Mouse (Mus musculus) liver, adult 2 months (tissue): Measurements from ENCODE around the gene Pi4k2a. TPM values are rescaled to one million over a fixed set of nuclear protein-coding genes. Genes with fewer than 3 reads are reported as not detected.

Experiments used
- DNase-seq: peaks from one replicate; pipeline ENCODE4 v3.0.0-alpha.2; 2011; ENCODE audit warnings: low read depth, low spot score; ENCODE audit errors: extremely low read depth
- H3K27ac ChIP-seq: fragments of 200-500 bp; replicated peaks from 2 replicates; pipeline ENCODE4 v1.5.1; 2012; ENCODE audit warnings: low read depth, mild to moderate bottlenecking, control low read depth, inconsistent platforms, low read length; ENCODE audit not compliant: insufficient read depth
- H3K27me3 ChIP-seq: fragments of 200-500 bp; 2 replicates; pipeline ENCODE4 v1.6.1; 2012; ENCODE audit warnings: mild to moderate bottlenecking, moderate library complexity, low read length, inconsistent platforms; ENCODE audit not compliant: control insufficient read depth, insufficient read depth
- H3K36me3 ChIP-seq: fragments of 200-500 bp; 2 replicates; pipeline ENCODE4 v1.6.1; 2012; ENCODE audit warnings: low read length, inconsistent platforms; ENCODE audit not compliant: control insufficient read depth, insufficient read depth
- H3K4me1 ChIP-seq: fragments of 200-500 bp; 2 replicates; pipeline ENCODE4 v1.6.1; 2011; ENCODE audit warnings: low read length; ENCODE audit not compliant: control insufficient read depth, insufficient read depth
- H3K4me3 ChIP-seq: fragments of 200-500 bp; 2 replicates; pipeline ENCODE4 v1.5.1; 2011; ENCODE audit warnings: low read depth, mild to moderate bottlenecking, control low read depth, low read length, moderate library complexity; ENCODE audit not compliant: insufficient read depth
- H3K79me2 ChIP-seq: fragments of 200-500 bp; 2 replicates; pipeline ENCODE4 v1.6.1; 2012; ENCODE audit warnings: inconsistent platforms, mild to moderate bottlenecking, low read length, moderate library complexity; ENCODE audit not compliant: control insufficient read depth, insufficient read depth
- H3K9ac ChIP-seq: fragments of 200-500 bp; 2 replicates; pipeline ENCODE4 v1.6.1; 2012; ENCODE audit warnings: low read depth, mild to moderate bottlenecking, control low read depth, inconsistent platforms, low read length
- CTCF ChIP-seq: fragments of 200-500 bp; IDR thresholded peaks from 2 replicates; pipeline ENCODE4 v1.5.1; 2011; ENCODE audit warnings: low read depth, low read length, control low read depth
- POLR2A ChIP-seq: fragments of 200-500 bp; IDR thresholded peaks from 2 replicates; pipeline ENCODE4 v1.6.1; 2011; ENCODE audit warnings: low read length, control low read depth; ENCODE audit not compliant: insufficient read depth; ENCODE audit errors: extremely low read depth
- WGBS: fragments of 180-500 bp; shearing (Covaris S2); methylation state at CpG from one replicate; pipeline ENCODE4 v1.1.7; 2018; 5-methylcytosine and 5-hydroxymethylcytosine counted together
- polyA plus RNA-seq: library from polyadenylated mRNA; depleted of rRNA; stranded (reverse); fragments of >200 nt; gene quantifications from 2 replicates; pipeline ENCODE4 v1.2.3, GENCODE M21; 2012
- total RNA-seq: library from RNA; depleted of rRNA; stranded (reverse); fragments of >200 nt; gene quantifications from 2 replicates; pipeline ENCODE4 v1.2.3, GENCODE M21; 2014

The Pi4k2a gene
- total and polyA plus RNA-seq, 2 experiments = 20.2 to 43.3 TPM

DNA sequence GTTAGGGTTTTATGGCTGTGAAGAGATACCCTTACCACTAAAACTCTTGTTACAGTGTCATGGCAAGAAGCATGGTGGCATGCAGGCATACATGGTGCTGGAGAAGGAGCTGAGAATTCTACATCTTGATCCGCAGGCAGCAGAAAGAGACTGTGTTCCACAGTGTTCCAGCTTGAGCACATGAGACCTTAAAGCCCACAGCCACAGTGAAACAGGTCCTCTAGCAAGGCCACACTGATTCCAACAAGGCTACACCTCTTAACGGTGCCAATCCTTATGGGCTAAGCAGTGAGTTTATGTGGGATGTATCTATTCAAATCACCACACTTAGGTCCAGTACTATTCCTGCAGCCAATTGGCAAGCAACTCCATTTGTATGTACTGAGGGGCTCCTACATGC, 55.5 kb downstream of the Pi4k2a start:
- Histone ChIP-seq H3K4me3 (no peak overlapping the region), H3K36me3 (no peaks in the 10 kb centered on the region), H3K27ac (peak overlapping the region; percentile 79), H3K4me1 (peaks cover 34% of the 10 kb centered on the region), H3K79me2 (no peaks in the 10 kb centered on the region), H3K27me3 (no peaks in the 10 kb centered on the region), H3K9ac (no peak overlapping the region)
- 85% methylated on average over 2 of the region's 2 CpGs for WGBS
- no peak for DNase-seq
- TF ChIP-seq CTCF (no peak), POLR2A (no peak)

DNA sequence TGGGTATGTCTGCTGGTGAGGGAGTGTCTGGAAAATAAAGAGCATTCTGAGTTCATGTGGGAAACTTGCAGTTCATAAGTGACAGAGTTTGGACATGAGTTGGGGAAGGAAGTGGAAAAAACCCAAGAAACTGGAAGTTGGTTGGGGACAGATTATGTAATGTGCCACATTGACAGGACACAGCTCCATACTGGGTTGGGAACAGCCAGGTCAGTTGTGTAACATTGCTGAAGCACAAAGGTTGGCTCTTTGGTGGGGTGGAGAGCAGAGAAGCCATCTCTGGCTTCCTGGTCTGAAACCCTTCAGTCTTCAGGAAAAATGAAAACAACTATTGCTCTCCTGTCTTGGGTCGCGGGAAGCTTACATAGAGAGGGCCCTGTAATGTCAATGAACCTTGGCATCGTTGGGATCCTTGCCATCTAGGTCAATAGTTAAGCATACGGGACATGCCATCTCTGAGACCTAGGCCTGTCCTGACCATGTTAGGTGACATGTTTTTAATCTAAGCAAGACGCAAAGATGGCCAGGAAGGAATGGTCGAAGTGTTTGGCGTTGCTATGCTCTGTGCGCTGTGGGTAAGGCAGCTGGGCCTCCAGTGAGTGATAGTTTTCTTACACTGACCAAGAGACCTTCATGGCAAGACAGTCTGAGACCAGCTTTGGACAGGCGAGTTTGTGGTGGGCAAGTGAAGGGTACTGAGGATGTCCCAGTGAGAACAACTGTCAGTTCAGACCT, 56.2 kb downstream of the Pi4k2a start:
- no peak overlapping the region for H3K4me3 ChIP-seq
- 50% methylated on average over 9 of the region's 9 CpGs for WGBS
- peak overlapping the region; percentile 88 for H3K27ac ChIP-seq
- H3K27me3 ChIP-seq = no peaks in the 10 kb centered on the region
- peak overlapping the region; percentile 94 for H3K9ac ChIP-seq
- H3K79me2 ChIP-seq = no peaks in the 10 kb centered on the region
- no peaks in the 10 kb centered on the region for H3K36me3 ChIP-seq
- H3K4me1 ChIP-seq = peaks cover 38% of the 10 kb centered on the region
- TF ChIP-seq POLR2A (no peak), CTCF (no peak)
- peak; percentile 96 for DNase-seq

DNA sequence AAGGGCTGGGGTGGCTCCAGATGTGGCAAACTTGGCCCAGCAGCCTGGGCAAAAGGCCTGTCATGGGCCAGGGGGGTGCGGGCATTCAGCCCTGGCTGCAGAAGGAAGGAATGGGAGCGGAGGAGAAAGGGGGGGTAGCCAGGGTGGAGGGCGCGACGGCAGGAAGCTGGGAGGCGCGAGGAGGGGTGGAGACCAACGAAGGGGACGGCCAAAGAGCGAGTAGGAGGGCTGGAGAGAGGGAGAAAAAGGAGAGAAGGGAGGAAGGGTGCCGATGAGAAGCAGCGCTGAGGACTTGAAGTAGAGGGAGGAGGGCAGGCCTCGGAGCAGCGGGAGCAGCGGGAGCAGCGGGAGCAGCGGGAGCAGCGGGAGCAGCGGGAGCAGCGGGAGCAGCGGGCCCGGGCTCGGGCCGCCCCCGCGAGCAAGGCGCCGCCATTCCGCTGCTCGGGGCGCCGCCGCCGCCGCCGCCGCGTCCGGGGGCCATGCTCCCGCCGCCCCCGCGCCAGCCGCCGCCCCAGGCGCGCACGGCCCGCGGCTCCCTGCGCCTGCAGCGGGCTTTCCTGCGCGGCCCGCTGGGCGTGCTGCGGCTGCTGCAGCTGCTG, 57.0 kb downstream of the Pi4k2a start, which contains the start of gene Marveld1:
Marveld1 (plus strand) TSS at position 231 of the 599 bp plus-strand sequence.
- under 1% methylated on average over 52 of the region's 57 CpGs for WGBS
- no peaks in the 10 kb centered on the region for H3K27me3 ChIP-seq
- peak; percentile 71 for DNase-seq

DNA sequence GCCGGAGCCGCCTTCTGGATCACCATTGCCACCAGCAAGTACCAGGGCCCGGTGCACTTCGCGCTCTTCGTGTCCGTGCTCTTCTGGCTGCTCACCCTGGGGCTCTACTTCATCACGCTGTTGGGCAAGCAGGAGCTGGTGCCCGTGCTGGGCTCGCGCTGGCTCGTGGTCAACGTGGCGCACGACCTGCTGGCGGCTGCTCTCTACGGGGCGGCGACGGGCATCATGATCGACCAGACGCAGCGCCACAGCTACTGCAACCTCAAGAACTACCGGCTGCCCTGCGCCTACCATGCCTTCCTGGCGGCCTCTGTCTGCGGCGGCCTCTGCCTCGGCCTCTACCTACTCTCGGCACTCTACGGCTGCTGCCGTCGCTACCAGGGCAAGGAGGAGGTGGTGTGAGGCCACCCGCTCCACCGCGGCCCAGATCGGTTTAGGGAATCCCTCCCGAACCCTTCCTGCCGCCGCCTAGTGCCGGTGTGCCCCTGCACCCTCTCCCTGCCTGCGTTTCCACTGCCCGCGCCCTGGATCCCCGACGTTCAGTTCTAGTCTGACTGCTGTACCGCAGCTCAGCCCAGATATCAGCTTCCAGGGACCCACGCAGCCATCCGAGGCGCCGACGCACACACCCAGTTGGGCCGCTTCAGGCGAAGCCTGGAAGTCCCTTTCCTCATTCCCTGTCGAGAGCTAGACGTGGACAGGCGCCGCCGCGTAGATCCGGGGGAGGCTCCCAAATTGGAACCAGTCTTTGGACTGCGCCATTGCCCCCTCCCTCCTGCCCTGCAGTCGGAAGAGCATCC, 57.7 kb downstream of the Pi4k2a start:
- DNase-seq = peak; percentile 88
- peak overlapping the region; percentile 70 for H3K4me3 ChIP-seq
- H3K4me1 ChIP-seq = peaks cover 43% of the 10 kb centered on the region
- WGBS = under 1% methylated on average over 63 of the region's 63 CpGs
- H3K79me2 ChIP-seq = no peaks in the 10 kb centered on the region
- no peaks in the 10 kb centered on the region for H3K36me3 ChIP-seq
- H3K9ac ChIP-seq = peak overlapping the region; percentile 94
- peak overlapping the region; percentile 88 for H3K27ac ChIP-seq
- peak; percentile 71; the same call in 1 of the 2 replicates for TF ChIP-seq POLR2A
- no peak for TF ChIP-seq CTCF
- no peaks in the 10 kb centered on the region for H3K27me3 ChIP-seq

More for the DNA sequence above, 57.0 kb downstream of the Pi4k2a start, which contains the start of gene Marveld1:
- H3K36me3 ChIP-seq = no peaks in the 10 kb centered on the region
- peak within 1 kb of the TSS; percentile 94 for H3K9ac ChIP-seq
- H3K4me1 ChIP-seq = peaks cover 43% of the 10 kb centered on the region
- TF ChIP-seq POLR2A (peak; percentile 79), CTCF (no peak)
- H3K79me2 ChIP-seq = no peaks in the 10 kb centered on the region
- peak within 1 kb of the TSS; percentile 70 for H3K4me3 ChIP-seq
- peak within 1 kb of the TSS; percentile 88 for H3K27ac ChIP-seq

DNA sequence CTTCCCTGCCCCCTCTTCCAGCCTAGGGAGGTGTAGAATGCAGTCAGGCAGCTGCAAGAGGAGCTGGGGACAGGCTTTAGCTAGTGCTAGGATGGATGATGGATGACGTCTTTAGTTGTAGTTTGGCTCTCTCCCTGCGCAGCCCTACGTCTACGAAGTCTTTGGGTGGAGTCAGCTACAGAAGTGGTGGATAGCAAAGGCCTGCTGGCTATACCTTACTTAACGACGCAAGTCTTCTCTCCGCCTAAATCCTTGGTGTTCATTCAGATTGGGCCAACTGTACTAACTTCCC, 58.2 kb downstream of the Pi4k2a start:
- no peak for TF ChIP-seq POLR2A
- no peak for TF ChIP-seq CTCF
- no peaks in the 10 kb centered on the region for H3K36me3 ChIP-seq
- H3K4me3 ChIP-seq = peak overlapping the region; percentile 70
- 32% methylated on average over 7 of the region's 7 CpGs for WGBS
- H3K4me1 ChIP-seq = peaks cover 43% of the 10 kb centered on the region
- peak overlapping the region; percentile 94 for H3K9ac ChIP-seq
- H3K27ac ChIP-seq = peak overlapping the region; percentile 88; the same call in 1 of the 2 replicates
- no peak for DNase-seq
- no peaks in the 10 kb centered on the region for H3K79me2 ChIP-seq
- no peaks in the 10 kb centered on the region for H3K27me3 ChIP-seq
